Mouse (Mus musculus): ENCODE measurements around the gene Plp1.

Gene Plp1

GRCm38 (mm10) chrX:136822371-136822770 lies at the start of gene Plp1:
Gene Plp1 (plus strand): TSS chrX:136822671.
- no peak for DNase-seq (ENCODE audit: low read depth, low spot score)

DNA sequence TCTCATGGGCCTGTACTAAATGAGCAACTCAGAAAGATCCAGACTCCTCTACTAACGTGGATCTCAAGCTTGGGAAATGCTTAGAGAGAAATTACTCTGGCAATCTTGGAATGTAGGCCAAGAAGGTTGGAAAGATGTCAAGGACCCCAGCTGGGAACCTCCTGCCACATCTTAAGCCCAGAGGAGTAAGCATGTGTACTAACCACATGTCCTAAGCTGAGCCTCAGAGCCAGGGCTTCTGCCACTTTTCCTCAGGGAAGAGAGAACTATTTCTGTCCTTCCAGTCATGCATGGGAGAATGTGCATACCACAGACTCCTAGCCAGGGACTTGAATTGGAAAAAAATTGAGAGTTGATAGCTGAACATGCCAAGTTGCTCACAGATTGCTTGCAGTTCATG lies 49.4 kb upstream of the Plp1 start:
- DNase-seq (ENCODE audit: low read depth, low spot score), result no peak

GRCm38 (mm10) chrX:136778046-136778445 lies 44.4 kb upstream of the Plp1 start:
- DNase-seq (ENCODE audit: low read depth, low spot score), result no peak

- DNase-seq (ENCODE audit: low read depth, low spot score), result no peak
Observed at GRCm38 (mm10) chrX:136779262-136779661, 43.2 kb upstream of the Plp1 start.

DNA sequence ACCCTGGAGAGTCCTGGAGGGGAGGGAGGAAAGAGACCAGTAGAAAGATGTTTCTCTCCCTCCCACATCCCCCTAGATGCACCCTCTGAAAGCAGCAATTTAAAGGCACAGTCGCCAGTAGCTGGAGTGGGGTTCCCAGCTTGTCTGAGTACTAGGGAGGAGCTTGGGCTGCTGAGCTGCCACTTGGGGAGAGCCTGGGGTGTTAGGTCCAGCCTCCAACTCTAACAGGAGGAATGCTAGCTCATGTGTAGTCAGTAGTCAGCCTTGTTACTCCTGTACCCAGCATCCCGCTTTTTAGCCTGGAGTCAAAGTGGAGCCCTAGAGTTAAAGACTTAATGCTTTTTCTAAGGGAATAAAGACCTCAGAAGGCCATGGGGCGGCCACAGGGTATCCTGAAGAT lies 42.4 kb upstream of the Plp1 start, which contains the start of gene Glra4:
Gene Glra4, minus strand, starts transcription at position 101 of the 400 bp plus-strand sequence.
- DNase-seq (ENCODE audit: low read depth, low spot score), result no peak

GRCm38 (mm10) chrX:136789446-136789845 lies 33.0 kb upstream of the Plp1 start:
- DNase-seq (ENCODE audit: low read depth, low spot score), result no peak

DNA sequence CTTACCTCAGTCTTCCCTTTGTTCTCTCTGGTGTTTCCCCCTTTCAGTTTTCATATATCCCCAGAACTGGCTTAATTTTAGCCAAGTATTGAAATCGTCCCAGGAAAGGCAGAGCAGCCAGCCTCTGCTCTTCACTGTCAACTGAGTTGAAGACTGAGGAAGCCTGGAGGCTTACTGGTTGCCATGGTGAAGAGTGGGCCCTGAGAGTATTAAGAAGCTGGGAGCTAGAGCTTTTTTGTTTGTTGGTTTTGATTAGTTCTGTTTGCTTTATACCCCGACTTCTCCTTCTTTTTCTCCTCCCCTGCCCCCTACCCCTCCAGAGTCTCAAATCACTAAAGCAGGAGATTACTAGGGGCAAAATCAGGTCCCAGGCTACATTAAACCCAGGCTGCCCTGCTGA lies 25.2 kb upstream of the Plp1 start:
- DNase-seq (ENCODE audit: low read depth, low spot score), result no peak

- no peak for DNase-seq (ENCODE audit: low read depth, low spot score)
Observed at GRCm38 (mm10) chrX:136819752-136820151, 2.7 kb upstream of the Plp1 start.

- DNase-seq (ENCODE audit: low read depth, low spot score), result peak; percentile 36
Observed at GRCm38 (mm10) chrX:136820250-136820649, 2.2 kb upstream of the Plp1 start.

DNA sequence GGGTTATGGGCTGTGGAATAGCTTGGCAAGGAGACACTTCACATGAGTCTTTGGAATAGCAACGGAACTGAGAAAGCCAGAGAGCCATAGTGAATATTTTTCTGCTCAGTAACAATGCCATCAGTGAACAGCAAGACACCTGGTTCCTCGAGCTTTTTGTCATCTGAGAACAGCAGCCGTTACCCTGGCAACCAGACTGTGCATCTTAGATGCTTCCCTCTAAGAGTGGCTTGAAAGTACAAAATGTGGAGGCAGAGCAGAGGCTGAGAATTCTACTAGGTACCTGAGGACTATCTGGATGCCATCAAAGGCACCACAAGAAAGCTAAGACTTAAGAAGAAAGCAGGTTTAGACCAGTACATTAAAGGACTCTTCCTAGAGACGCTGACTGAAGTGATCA lies 2.5 kb downstream of the Plp1 start:
- DNase-seq (ENCODE audit: low read depth, low spot score), result peak; percentile 12

DNA sequence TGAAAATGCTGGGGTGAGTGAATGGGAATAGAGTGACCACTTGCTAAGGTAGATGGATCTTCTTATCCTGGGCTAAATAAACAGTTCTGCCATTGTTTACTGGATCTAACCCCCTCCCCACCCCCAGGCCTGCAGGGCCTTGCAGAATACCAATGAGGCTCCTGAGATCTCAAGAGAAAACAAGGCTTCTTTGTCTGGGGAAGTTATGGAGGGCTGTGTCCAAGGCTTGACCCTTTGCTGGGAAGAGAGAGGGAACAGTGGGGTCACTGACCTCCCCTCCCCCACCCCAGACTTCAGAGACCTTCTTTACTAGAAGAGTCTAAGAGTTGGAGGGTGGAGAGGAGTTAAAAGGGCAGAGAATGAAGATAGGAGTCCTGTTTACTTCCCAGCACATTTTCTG lies 6.1 kb downstream of the Plp1 start:
- no peak for DNase-seq (ENCODE audit: low read depth, low spot score)

- no peak for DNase-seq (ENCODE audit: low read depth, low spot score)
Observed at GRCm38 (mm10) chrX:136850300-136850699, 27.8 kb downstream of the Plp1 start.

DNA sequence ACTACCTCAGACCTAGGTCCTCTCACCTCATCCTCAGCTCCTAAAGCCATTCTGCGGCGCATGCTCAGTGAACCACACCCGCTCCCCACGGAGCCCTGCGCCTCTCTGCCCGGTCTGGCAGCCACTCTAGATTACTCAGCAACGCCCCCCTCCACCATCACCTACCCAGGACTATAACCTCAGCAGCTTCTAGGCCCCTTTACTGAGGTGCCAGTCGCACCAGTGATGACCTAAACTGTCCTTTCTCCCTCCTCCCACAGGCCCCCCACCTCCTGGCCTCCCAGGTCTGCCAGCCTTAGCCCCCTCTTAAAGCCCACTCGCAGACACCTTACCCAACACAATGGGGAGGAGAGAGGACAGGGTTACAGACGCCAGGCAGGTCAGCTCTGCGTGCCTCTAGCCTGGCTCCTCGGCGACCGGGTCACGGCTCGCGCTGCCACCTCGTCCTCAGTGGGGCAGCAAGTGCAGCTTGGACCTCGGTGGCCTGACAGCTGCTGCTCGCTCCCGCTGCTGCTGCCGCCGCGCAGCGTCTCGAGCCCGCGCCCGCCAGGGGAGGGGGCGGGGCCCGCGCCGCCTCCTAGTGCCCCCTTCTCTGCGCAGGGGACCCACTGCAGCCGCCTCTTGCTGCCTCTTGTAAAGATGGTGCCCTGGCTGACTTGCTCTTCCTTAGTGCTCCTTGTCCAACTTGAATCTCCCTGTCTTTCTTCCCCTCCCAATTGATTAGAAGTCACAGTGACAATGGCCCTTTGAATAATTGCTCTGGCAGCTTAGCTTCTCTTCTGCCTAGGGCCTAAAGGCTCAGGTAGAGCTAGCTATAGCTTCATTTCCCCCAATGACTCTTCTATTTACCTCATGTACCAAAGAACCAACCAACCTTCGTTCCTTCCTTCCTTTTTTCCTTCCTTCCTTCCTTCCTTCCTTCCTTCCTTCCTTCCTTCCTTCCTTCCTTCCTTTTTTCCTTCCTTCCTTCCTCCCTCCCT lies 45.9 kb downstream of the Plp1 start, which contains the start of gene Rab9b:
Gene Rab9b, minus strand, starts transcription at position 695 of the 980 bp plus-strand sequence.
- DNase-seq (ENCODE audit: low read depth, low spot score), result no peak
